Mouse (Mus musculus): Measurements from ENCODE around the gene Insig2. TPM values are rescaled to one million over a fixed set of nuclear protein-coding genes. Genes with fewer than 3 reads are reported as not detected.

Gene Insig2
- total RNA-seq, 2 experiments from 2014 or later = 20.4 to 23.7 TPM

Other genes with a start within 250 kb of the Insig2 start
- 7.9 and 14.3 TPM in 2 replicates for gene Ccdc93, start 98.5 kb upstream of the Insig2 start, total RNA-seq (2014; fragmentation: Nextera tagmentation)
- 14.1 and 16.3 TPM in 2 replicates for gene Ccdc93, start 98.5 kb upstream of the Insig2 start, total RNA-seq (2017)
- not detected in 2 replicates for gene Htr5b, start 195.9 kb upstream of the Insig2 start, total RNA-seq (2014; fragmentation: Nextera tagmentation)
- gene Htr5b, start 195.9 kb upstream of the Insig2 start, total RNA-seq (2017) = not detected in 2 replicates
- gene Ddx18, start 235.4 kb upstream of the Insig2 start, total RNA-seq (2014; fragmentation: Nextera tagmentation) = 133 TPM in 2 replicates
- gene Ddx18, start 235.4 kb upstream of the Insig2 start, total RNA-seq (2017) = 120 and 178 TPM in 2 replicates